Mouse (Mus musculus): Measurements from ENCODE around the gene Dnajc11.

- TF ChIP-seq POLR2A (IDR thresholded peaks at IDR 0.05; ENCODE audit: low read depth, low read length) (no peak), CTCF (IDR thresholded peaks at IDR 0.05; ENCODE audit: borderline replicate concordance, insufficient read depth, low read length) (no peak)
Measured at GRCm38 (mm10) chr4:151948497-151949471, 15.3 kb downstream of the Dnajc11 start.
